Mouse (Mus musculus): ENCODE measurements at regions not wholly inside any gene's neighbourhood (a gene's known extent, or its start where the extent isn't known, plus 50 kb on each side); places are given as distances from the start of the nearest gene placed in this dataset.
A peak's percentile ranks its signal among the peaks of the same experiment; 100 is the strongest.

GRCm38 (mm10) chr9:32032521-32033185, 83.3 kb upstream of the Arhgap32 start:
- TF ChIP-seq CTCF (IDR thresholded peaks at IDR 0.05; ENCODE audit: control insufficient read depth, insufficient read depth, insufficient replicate concordance, low read depth, low read length) (no peak), POLR2A (IDR thresholded peaks at IDR 0.05; ENCODE audit: control insufficient read depth, low read depth, low read length) (no peak)
- Histone ChIP-seq H3K4me1 (ENCODE audit: control insufficient read depth, insufficient read depth, low read length) (peaks cover 20% of the 10 kb centered on the region), H3K4me3 (ENCODE audit: control insufficient read depth, low read depth, low read length) (peak overlapping the region; percentile 96)

GRCm38 (mm10) chr9:32033937-32034336, 82.0 kb upstream of the Arhgap32 start:
- Histone ChIP-seq H3K27me3 (ENCODE audit: control insufficient read depth, insufficient read depth, low read length) (no peaks in the 10 kb centered on the region), H3K36me3 (ENCODE audit: control insufficient read depth, insufficient read depth, low read length) (no peaks in the 10 kb centered on the region), H3K4me1 (ENCODE audit: control insufficient read depth, insufficient read depth, low read length) (peaks cover 16% of the 10 kb centered on the region), H3K27ac (ENCODE audit: control insufficient read depth, insufficient read depth, low read depth, low read length) (no peak overlapping the region), H3K4me3 (ENCODE audit: control insufficient read depth, low read depth, low read length) (no peak overlapping the region)
- TF ChIP-seq CTCF (IDR thresholded peaks at IDR 0.05; ENCODE audit: control insufficient read depth, insufficient read depth, insufficient replicate concordance, low read depth, low read length) = no peak
- TF ChIP-seq POLR2A (IDR thresholded peaks at IDR 0.05; ENCODE audit: control insufficient read depth, low read depth, low read length) = no peak

More at GRCm38 (mm10) chr9:32032521-32033185, 83.3 kb upstream of the Arhgap32 start:
- Histone ChIP-seq H3K36me3 (ENCODE audit: control insufficient read depth, insufficient read depth, low read length) (no peaks in the 10 kb centered on the region), H3K27me3 (ENCODE audit: control insufficient read depth, insufficient read depth, low read length) (no peaks in the 10 kb centered on the region), H3K27ac (ENCODE audit: control insufficient read depth, insufficient read depth, low read depth, low read length) (peak overlapping the region; percentile 84)

- Histone ChIP-seq H3K27me3 (ENCODE audit: control insufficient read depth, insufficient read depth, low read length) (no peaks in the 10 kb centered on the region), H3K27ac (ENCODE audit: control insufficient read depth, insufficient read depth, low read depth, low read length) (no peak overlapping the region), H3K36me3 (ENCODE audit: control insufficient read depth, insufficient read depth, low read length) (no peaks in the 10 kb centered on the region), H3K4me1 (ENCODE audit: control insufficient read depth, insufficient read depth, low read length) (no peaks in the 10 kb centered on the region; the same call in 1 of the 2 replicates), H3K4me3 (ENCODE audit: control insufficient read depth, low read depth, low read length) (no peak overlapping the region)
- TF ChIP-seq CTCF (IDR thresholded peaks at IDR 0.05; ENCODE audit: control insufficient read depth, insufficient read depth, insufficient replicate concordance, low read depth, low read length) (no peak), POLR2A (IDR thresholded peaks at IDR 0.05; ENCODE audit: control insufficient read depth, low read depth, low read length) (no peak)
These were observed 75.9 kb upstream of the Arhgap32 start for GRCm38 (mm10) chr9:32039999-32040398.

GRCm38 (mm10) chr9:32043344-32043743, 72.6 kb upstream of the Arhgap32 start:
- Histone ChIP-seq H3K36me3 (ENCODE audit: control insufficient read depth, insufficient read depth, low read length) (no peaks in the 10 kb centered on the region), H3K4me1 (ENCODE audit: control insufficient read depth, insufficient read depth, low read length) (no peaks in the 10 kb centered on the region; the same call in 1 of the 2 replicates), H3K4me3 (ENCODE audit: control insufficient read depth, low read depth, low read length) (no peak overlapping the region), H3K27me3 (ENCODE audit: control insufficient read depth, insufficient read depth, low read length) (no peaks in the 10 kb centered on the region), H3K27ac (ENCODE audit: control insufficient read depth, insufficient read depth, low read depth, low read length) (no peak overlapping the region)
- TF ChIP-seq CTCF (IDR thresholded peaks at IDR 0.05; ENCODE audit: control insufficient read depth, insufficient read depth, insufficient replicate concordance, low read depth, low read length) = no peak
- TF ChIP-seq POLR2A (IDR thresholded peaks at IDR 0.05; ENCODE audit: control insufficient read depth, low read depth, low read length) = no peak

- H3K4me1 ChIP-seq (ENCODE audit: control insufficient read depth, insufficient read depth, low read length) = no peaks in the 10 kb centered on the region
- no peak overlapping the region for H3K4me3 ChIP-seq (ENCODE audit: control insufficient read depth, low read depth, low read length)
- H3K27ac ChIP-seq (ENCODE audit: control insufficient read depth, insufficient read depth, low read depth, low read length) = no peak overlapping the region
- no peak for TF ChIP-seq POLR2A (IDR thresholded peaks at IDR 0.05; ENCODE audit: control insufficient read depth, low read depth, low read length)
- no peak for TF ChIP-seq CTCF (IDR thresholded peaks at IDR 0.05; ENCODE audit: control insufficient read depth, insufficient read depth, insufficient replicate concordance, low read depth, low read length)
- no peaks in the 10 kb centered on the region for H3K27me3 ChIP-seq (ENCODE audit: control insufficient read depth, insufficient read depth, low read length)
- no peaks in the 10 kb centered on the region for H3K36me3 ChIP-seq (ENCODE audit: control insufficient read depth, insufficient read depth, low read length)
These were observed 69.1 kb upstream of the Arhgap32 start for GRCm38 (mm10) chr9:32046791-32047190.

GRCm38 (mm10) chr9:32048941-32049340, 67.0 kb upstream of the Arhgap32 start:
- H3K4me3 ChIP-seq (ENCODE audit: control insufficient read depth, low read depth, low read length) = no peak overlapping the region
- H3K4me1 ChIP-seq (ENCODE audit: control insufficient read depth, insufficient read depth, low read length) = no peaks in the 10 kb centered on the region
- no peaks in the 10 kb centered on the region for H3K27me3 ChIP-seq (ENCODE audit: control insufficient read depth, insufficient read depth, low read length)
- no peaks in the 10 kb centered on the region for H3K36me3 ChIP-seq (ENCODE audit: control insufficient read depth, insufficient read depth, low read length)
- no peak overlapping the region for H3K27ac ChIP-seq (ENCODE audit: control insufficient read depth, insufficient read depth, low read depth, low read length)
- TF ChIP-seq CTCF (IDR thresholded peaks at IDR 0.05; ENCODE audit: control insufficient read depth, insufficient read depth, insufficient replicate concordance, low read depth, low read length) (no peak), POLR2A (IDR thresholded peaks at IDR 0.05; ENCODE audit: control insufficient read depth, low read depth, low read length) (no peak)

GRCm38 (mm10) chr9:32049546-32049945, 66.4 kb upstream of the Arhgap32 start:
- Histone ChIP-seq H3K36me3 (ENCODE audit: control insufficient read depth, insufficient read depth, low read length) (no peaks in the 10 kb centered on the region), H3K4me3 (ENCODE audit: control insufficient read depth, low read depth, low read length) (no peak overlapping the region), H3K4me1 (ENCODE audit: control insufficient read depth, insufficient read depth, low read length) (no peaks in the 10 kb centered on the region), H3K27me3 (ENCODE audit: control insufficient read depth, insufficient read depth, low read length) (no peaks in the 10 kb centered on the region), H3K27ac (ENCODE audit: control insufficient read depth, insufficient read depth, low read depth, low read length) (no peak overlapping the region)
- no peak for TF ChIP-seq CTCF (IDR thresholded peaks at IDR 0.05; ENCODE audit: control insufficient read depth, insufficient read depth, insufficient replicate concordance, low read depth, low read length)
- TF ChIP-seq POLR2A (IDR thresholded peaks at IDR 0.05; ENCODE audit: control insufficient read depth, low read depth, low read length) = no peak
